Mouse (Mus musculus): Measurements from ENCODE around the gene Stk10. TPM values are rescaled to one million over a fixed set of nuclear protein-coding genes. Genes with fewer than 3 reads are reported as not detected.
A peak's percentile ranks its signal among the peaks of the same experiment; 100 is the strongest.

The Stk10 gene
- polyA plus RNA-seq, 1 experiment from 2014 or later, result 1.6 TPM

DNA sequence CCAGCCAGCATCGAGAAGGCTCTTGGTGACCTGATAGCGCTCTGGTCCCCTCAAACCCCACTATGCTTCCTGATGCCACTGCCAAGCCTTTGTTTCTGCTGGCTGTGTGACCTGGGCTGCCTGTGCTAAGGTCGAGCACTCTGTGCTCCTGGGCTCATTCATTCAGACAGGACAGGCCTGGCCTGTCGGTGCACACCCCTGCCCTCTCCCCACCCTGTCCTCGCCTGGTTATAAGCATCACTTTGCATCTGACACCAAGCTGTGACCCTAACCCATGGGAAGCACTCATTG lies 43.6 kb downstream of the Stk10 start:
- H3K9ac ChIP-seq (ENCODE audit: low read depth, low read length), result no peak overlapping the region
- no peaks in the 10 kb centered on the region for H3K9me3 ChIP-seq (replicated peaks; ENCODE audit: control insufficient read depth, low read length)
- 56% methylated on average over 5 of the region's 5 CpGs for WGBS (ENCODE audit: insufficient replicate concordance)

DNA sequence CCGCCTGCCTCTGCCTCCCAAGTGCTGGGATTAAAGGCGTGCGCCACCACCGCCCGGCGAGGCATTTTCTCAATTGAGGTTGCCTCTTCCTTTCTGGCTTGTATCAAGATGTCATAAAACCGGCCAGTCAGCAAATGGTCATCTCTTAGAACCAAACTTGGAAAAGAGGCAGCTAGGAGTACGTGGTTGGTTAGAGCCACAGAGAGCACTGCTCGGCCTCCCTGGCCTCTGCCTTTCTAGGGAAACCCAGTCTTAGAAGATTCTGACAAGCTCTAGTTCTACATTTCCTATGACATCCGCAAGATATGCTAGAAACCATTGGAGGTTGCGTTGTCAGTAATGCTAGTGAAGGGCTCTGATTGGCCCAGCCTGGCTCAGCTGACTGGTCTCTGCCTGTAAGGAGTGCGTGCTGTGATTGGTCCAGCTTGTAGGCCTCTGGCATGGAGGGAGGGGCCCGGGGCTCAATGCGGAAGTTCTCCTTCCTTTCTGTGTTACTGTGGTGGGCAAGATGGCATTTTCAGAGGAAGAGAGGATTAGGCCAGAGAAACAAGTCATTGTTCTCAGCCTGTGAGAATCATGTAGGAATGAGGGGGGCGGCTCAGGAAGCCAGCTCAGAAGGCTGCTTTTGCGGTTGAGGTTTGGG lies 47.3 kb downstream of the Stk10 start:
- Histone ChIP-seq H3K9me3 (replicated peaks; ENCODE audit: control insufficient read depth, low read length) (no peaks in the 10 kb centered on the region), H3K27ac (ENCODE audit: low read depth, low read length) (no peak overlapping the region), H3K4me2 (no peak overlapping the region), H3K27me3 (ENCODE audit: control insufficient read depth, insufficient read depth, low read length) (no peaks in the 10 kb centered on the region), H3K4me1 (ENCODE audit: control insufficient read depth, insufficient read depth, low read length) (no peaks in the 10 kb centered on the region), H3K36me3 (ENCODE audit: control insufficient read depth, insufficient read depth, low read length) (no peaks in the 10 kb centered on the region), H3K9ac (ENCODE audit: low read depth, low read length) (no peak overlapping the region), H3K4me3 (ENCODE audit: low read depth, low read length) (no peak overlapping the region)
- WGBS (ENCODE audit: insufficient replicate concordance), result 71% methylated on average over 16 of the region's 16 CpGs
- ATAC-seq (replicated peaks; ENCODE audit: insufficient number of reproducible peaks, low FRiP score, low TSS enrichment), result no peak

More for the DNA sequence above, 43.6 kb downstream of the Stk10 start:
- Histone ChIP-seq H3K27me3 (ENCODE audit: control insufficient read depth, insufficient read depth, low read length) (no peaks in the 10 kb centered on the region), H3K27ac (ENCODE audit: low read depth, low read length) (no peak overlapping the region), H3K4me3 (ENCODE audit: low read depth, low read length) (no peak overlapping the region), H3K4me2 (no peak overlapping the region), H3K4me1 (ENCODE audit: control insufficient read depth, insufficient read depth, low read length) (no peaks in the 10 kb centered on the region), H3K36me3 (ENCODE audit: control insufficient read depth, insufficient read depth, low read length) (no peaks in the 10 kb centered on the region)
- no peak for ATAC-seq (replicated peaks; ENCODE audit: insufficient number of reproducible peaks, low FRiP score, low TSS enrichment)

DNA sequence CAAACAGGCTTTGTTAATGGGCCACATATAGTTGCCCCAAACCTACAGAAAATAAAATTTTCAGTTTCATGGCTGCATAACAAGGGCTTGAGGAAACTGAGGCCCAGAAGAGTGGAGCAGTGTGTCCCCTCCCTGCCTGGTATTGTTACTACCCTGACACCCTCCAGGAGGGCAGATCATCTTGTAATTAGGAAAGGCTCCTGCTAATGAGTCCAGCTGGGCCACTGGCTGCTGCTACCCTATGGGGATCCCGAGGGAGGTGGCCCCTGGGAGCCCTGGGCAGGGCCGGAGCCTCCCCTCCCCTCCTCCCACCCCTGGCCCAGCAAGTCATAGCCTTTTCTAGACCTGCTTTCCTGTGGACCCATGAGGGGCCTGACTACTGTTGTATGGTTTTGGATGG lies 47.9 kb downstream of the Stk10 start:
- Histone ChIP-seq H3K4me2 (no peak overlapping the region), H3K4me3 (ENCODE audit: low read depth, low read length) (no peak overlapping the region), H3K27ac (ENCODE audit: low read depth, low read length) (no peak overlapping the region), H3K36me3 (ENCODE audit: control insufficient read depth, insufficient read depth, low read length) (no peaks in the 10 kb centered on the region), H3K27me3 (ENCODE audit: control insufficient read depth, insufficient read depth, low read length) (no peaks in the 10 kb centered on the region), H3K9me3 (replicated peaks; ENCODE audit: control insufficient read depth, low read length) (no peaks in the 10 kb centered on the region), H3K9ac (ENCODE audit: low read depth, low read length) (0 out of 2 replicates have a peak overlapping the region, but pooled peaks have one; percentile 22), H3K4me1 (ENCODE audit: control insufficient read depth, insufficient read depth, low read length) (no peaks in the 10 kb centered on the region)
- ATAC-seq (replicated peaks; ENCODE audit: insufficient number of reproducible peaks, low FRiP score, low TSS enrichment), result no peak
- WGBS (ENCODE audit: insufficient replicate concordance), result 73% methylated on average over 2 of the region's 2 CpGs

DNA sequence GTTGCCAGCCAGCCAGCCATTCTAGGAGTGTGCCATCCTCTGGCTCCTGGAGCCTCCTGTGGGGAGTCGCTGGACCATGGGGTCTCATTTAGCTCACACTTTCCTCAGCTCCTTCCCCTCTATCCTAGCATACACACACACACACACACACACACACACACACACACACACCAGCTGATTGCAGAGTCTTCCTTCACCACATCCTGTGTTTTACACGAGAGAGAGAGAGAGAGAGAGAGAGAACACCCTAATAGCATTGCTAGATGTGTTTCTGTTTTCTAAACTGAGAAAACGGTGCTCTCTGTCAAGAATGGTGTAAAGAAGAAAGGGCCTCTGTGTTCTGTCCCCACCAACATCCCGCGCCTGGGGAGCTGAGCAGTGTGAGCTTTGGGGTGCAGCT lies 49.7 kb downstream of the Stk10 start:
- no peak for ATAC-seq (replicated peaks; ENCODE audit: insufficient number of reproducible peaks, low FRiP score, low TSS enrichment)
- H3K4me2 ChIP-seq, result no peak overlapping the region
- WGBS (ENCODE audit: insufficient replicate concordance), result 62% methylated on average over 5 of the region's 5 CpGs
- H3K4me1 ChIP-seq (ENCODE audit: control insufficient read depth, insufficient read depth, low read length), result peaks cover 1% of the 10 kb centered on the region; the same call in 1 of the 2 replicates
- no peaks in the 10 kb centered on the region for H3K9me3 ChIP-seq (replicated peaks; ENCODE audit: control insufficient read depth, low read length)
- no peaks in the 10 kb centered on the region for H3K36me3 ChIP-seq (ENCODE audit: control insufficient read depth, insufficient read depth, low read length)
- H3K27me3 ChIP-seq (ENCODE audit: control insufficient read depth, insufficient read depth, low read length), result no peaks in the 10 kb centered on the region
- no peak overlapping the region for H3K9ac ChIP-seq (ENCODE audit: low read depth, low read length)
- H3K4me3 ChIP-seq (ENCODE audit: low read depth, low read length), result no peak overlapping the region
- H3K27ac ChIP-seq (ENCODE audit: low read depth, low read length), result no peak overlapping the region

DNA sequence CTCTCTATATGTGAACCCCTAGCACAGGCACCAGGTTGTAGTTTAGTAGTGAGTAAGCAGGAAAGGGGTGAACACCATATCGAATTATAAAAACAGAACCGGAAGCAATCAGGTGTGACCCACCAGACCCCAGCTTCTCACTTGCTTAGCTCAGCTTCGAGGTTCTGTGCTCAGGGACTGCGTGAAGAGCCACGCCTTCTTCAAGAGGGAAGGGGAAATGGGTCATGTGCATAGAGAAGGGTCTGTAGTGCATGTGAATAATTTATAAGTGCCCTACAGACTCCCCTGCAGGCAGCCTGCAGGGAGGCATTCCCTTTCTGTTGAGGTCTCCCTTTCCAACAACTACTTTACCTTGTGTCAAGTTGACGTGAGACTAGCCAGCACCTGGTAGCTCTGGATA lies 52.9 kb downstream of the Stk10 start:
- Histone ChIP-seq H3K4me2 (no peak overlapping the region), H3K36me3 (ENCODE audit: control insufficient read depth, insufficient read depth, low read length) (no peaks in the 10 kb centered on the region), H3K9me3 (replicated peaks; ENCODE audit: control insufficient read depth, low read length) (no peaks in the 10 kb centered on the region), H3K4me1 (ENCODE audit: control insufficient read depth, insufficient read depth, low read length) (peaks cover 6% of the 10 kb centered on the region; the same call in 1 of the 2 replicates), H3K27me3 (ENCODE audit: control insufficient read depth, insufficient read depth, low read length) (no peaks in the 10 kb centered on the region), H3K27ac (ENCODE audit: low read depth, low read length) (no peak overlapping the region), H3K9ac (ENCODE audit: low read depth, low read length) (no peak overlapping the region), H3K4me3 (ENCODE audit: low read depth, low read length) (no peak overlapping the region)
- no peak for ATAC-seq (replicated peaks; ENCODE audit: insufficient number of reproducible peaks, low FRiP score, low TSS enrichment)
- 74% methylated on average over 6 of the region's 6 CpGs for WGBS (ENCODE audit: insufficient replicate concordance)

DNA sequence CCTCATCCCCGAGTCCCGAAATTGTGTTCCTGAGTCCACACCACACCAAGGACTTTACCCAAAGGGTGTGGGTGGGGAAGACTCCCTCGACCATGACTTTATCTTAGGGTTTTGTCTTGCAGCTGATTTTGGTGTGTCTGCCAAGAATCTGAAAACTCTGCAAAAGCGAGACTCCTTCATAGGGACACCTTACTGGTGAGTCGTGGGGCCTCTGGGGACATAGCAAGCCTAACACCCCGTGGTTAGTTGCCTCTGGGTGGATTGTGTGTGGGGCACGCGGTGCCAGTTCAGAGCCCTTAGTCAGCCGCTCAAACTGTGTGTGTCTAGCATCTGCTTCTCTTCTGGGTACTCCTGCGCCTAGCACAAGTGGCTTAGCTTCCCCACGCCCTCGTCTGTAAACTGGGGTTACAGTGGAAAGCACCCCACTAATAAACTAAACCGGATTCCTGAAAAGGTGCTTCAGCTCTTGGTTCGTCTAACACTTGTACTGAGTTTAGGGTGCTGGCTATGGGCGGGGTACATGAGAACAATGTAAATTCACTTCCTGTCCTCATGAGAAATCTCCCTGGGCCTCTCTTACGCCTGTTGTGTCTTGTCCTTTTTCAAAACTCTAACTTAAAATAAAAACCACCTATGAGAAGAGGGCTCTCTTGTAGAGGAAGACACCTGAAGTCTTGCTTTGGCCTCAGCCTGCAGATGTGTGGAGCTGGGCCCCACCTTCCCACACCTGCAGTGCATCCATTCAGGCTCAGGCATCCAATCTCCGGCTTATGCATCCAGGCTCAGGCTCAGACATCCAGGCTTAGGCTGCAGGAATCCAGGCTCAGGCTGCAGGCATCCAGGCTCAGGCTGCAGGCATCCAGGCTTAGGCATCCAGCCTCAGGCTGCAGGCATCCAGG lies 54.3 kb downstream of the Stk10 start:
- no peak overlapping the region for H3K9ac ChIP-seq (ENCODE audit: low read depth, low read length)
- ATAC-seq (replicated peaks; ENCODE audit: insufficient number of reproducible peaks, low FRiP score, low TSS enrichment), result no peak
- no peaks in the 10 kb centered on the region for H3K9me3 ChIP-seq (replicated peaks; ENCODE audit: control insufficient read depth, low read length)
- WGBS (ENCODE audit: insufficient replicate concordance), result 72% methylated on average over 17 of the region's 17 CpGs
- H3K4me1 ChIP-seq (ENCODE audit: control insufficient read depth, insufficient read depth, low read length), result peaks cover 6% of the 10 kb centered on the region; the same call in 1 of the 2 replicates
- no peaks in the 10 kb centered on the region for H3K36me3 ChIP-seq (ENCODE audit: control insufficient read depth, insufficient read depth, low read length)
- H3K27me3 ChIP-seq (ENCODE audit: control insufficient read depth, insufficient read depth, low read length), result no peaks in the 10 kb centered on the region
- H3K4me2 ChIP-seq, result no peak overlapping the region
- no peak overlapping the region for H3K4me3 ChIP-seq (ENCODE audit: low read depth, low read length)
- H3K27ac ChIP-seq (ENCODE audit: low read depth, low read length), result no peak overlapping the region

DNA sequence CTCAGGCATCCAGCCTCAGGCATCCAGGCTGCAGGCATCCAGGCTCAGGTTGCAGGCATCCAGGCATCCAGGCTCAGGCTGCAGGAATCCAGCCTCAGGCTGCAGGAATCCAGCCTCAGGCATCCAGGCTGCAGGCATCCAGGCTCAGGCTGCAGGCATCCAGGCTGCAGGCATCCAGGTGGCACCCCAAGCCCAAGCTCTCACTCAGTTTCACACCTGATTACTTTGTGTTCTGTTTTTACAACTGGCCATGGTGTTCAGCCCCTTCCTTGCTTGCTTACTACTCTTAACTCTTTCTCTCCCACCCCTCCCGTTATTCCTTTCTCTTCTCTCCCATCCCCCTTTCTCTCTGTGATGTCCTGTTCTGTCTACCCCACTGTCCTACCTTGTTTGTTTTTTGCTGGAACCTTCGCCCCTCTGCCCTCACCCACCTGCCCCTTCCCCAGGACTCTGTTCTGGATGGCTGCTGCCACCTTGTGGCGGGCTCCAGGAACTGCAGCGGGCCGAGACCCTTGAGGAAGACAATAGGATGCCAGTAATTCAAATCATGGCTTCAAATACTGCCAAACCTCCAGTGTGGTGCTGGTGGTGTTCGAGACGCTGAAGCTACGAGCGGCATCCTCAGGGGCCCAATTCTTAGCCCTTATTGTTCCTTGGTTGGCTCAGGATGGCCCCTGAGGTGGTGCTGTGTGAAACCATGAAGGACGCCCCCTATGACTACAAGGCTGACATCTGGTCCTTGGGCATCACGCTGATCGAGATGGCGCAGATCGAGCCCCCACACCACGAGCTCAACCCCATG lies 55.2 kb downstream of the Stk10 start:
- H3K4me3 ChIP-seq (ENCODE audit: low read depth, low read length), result no peak overlapping the region

DNA sequence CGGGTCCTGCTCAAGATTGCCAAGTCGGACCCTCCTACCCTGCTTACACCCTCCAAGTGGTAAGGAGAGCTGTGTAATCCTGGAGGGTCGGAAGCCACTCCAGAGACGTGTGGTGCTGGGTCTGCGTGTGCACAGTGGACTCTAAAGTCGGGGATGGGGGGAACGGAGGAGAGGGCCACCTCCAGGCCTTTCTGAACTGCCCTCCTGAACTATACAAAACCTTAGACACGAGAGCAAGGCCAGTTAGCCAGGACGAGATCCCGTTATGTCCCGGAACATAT lies 55.7 kb downstream of the Stk10 start:
- 78% methylated on average over 11 of the region's 11 CpGs for WGBS (ENCODE audit: insufficient replicate concordance)
- H3K9ac ChIP-seq (ENCODE audit: low read depth, low read length), result no peak overlapping the region
- no peaks in the 10 kb centered on the region for H3K9me3 ChIP-seq (replicated peaks; ENCODE audit: control insufficient read depth, low read length)
- H3K36me3 ChIP-seq (ENCODE audit: control insufficient read depth, insufficient read depth, low read length), result no peaks in the 10 kb centered on the region
- no peak for ATAC-seq (replicated peaks; ENCODE audit: insufficient number of reproducible peaks, low FRiP score, low TSS enrichment)
- H3K27ac ChIP-seq (ENCODE audit: low read depth, low read length), result no peak overlapping the region
- no peaks in the 10 kb centered on the region for H3K27me3 ChIP-seq (ENCODE audit: control insufficient read depth, insufficient read depth, low read length)
- peaks cover 6% of the 10 kb centered on the region; the same call in 1 of the 2 replicates for H3K4me1 ChIP-seq (ENCODE audit: control insufficient read depth, insufficient read depth, low read length)
- no peak overlapping the region for H3K4me3 ChIP-seq (ENCODE audit: low read depth, low read length)
- H3K4me2 ChIP-seq, result no peak overlapping the region

More for the DNA sequence above, 55.2 kb downstream of the Stk10 start:
- Histone ChIP-seq H3K9ac (ENCODE audit: low read depth, low read length) (no peak overlapping the region), H3K27ac (ENCODE audit: low read depth, low read length) (no peak overlapping the region), H3K36me3 (ENCODE audit: control insufficient read depth, insufficient read depth, low read length) (no peaks in the 10 kb centered on the region), H3K9me3 (replicated peaks; ENCODE audit: control insufficient read depth, low read length) (no peaks in the 10 kb centered on the region), H3K4me2 (no peak overlapping the region), H3K4me1 (ENCODE audit: control insufficient read depth, insufficient read depth, low read length) (peaks cover 6% of the 10 kb centered on the region; the same call in 1 of the 2 replicates), H3K27me3 (ENCODE audit: control insufficient read depth, insufficient read depth, low read length) (no peaks in the 10 kb centered on the region)
- ATAC-seq (replicated peaks; ENCODE audit: insufficient number of reproducible peaks, low FRiP score, low TSS enrichment), result no peak
- 24% methylated on average over 15 of the region's 15 CpGs for WGBS (ENCODE audit: insufficient replicate concordance)
